Mouse (Mus musculus) kidney, embryonic 16.5 days (tissue): ENCODE measurements around the gene Hnrnpl. TPM values are rescaled to one million over a fixed set of nuclear protein-coding genes. Genes with fewer than 3 reads are reported as not detected.

Experiments
- ATAC-seq: fragments of 200-750 bp; cut with Nextera tagmentation; 2 replicates; pipeline ENCODE4 v1.8.0; 2017; ENCODE audit warnings: moderate TSS enrichment; ENCODE audit not compliant: low FRiP score, low TSS enrichment
- H3K27ac ChIP-seq: fragments of 300-500 bp; sonication (generic); 2 replicates; pipeline ENCODE4 v1.5.1; 2014; ENCODE audit warnings: low read length
- H3K27me3 ChIP-seq: fragments of 300-500 bp; sonication (generic); 2 replicates; pipeline ENCODE4 v1.6.1; 2014; ENCODE audit warnings: low read length, control low read depth, mixed read lengths; ENCODE audit not compliant: insufficient read depth
- H3K36me3 ChIP-seq: fragments of 300-500 bp; sonication (generic); 2 replicates; pipeline ENCODE4 v1.6.1; 2014; ENCODE audit warnings: low read length, control low read depth, mixed read lengths; ENCODE audit not compliant: insufficient read depth
- H3K4me1 ChIP-seq: fragments of 300-500 bp; sonication (generic); 2 replicates; pipeline ENCODE4 v1.6.1; 2014; ENCODE audit warnings: low read length, control low read depth, mixed read lengths; ENCODE audit not compliant: insufficient read depth
- H3K4me2 ChIP-seq: fragments of 300-500 bp; sonication (generic); replicated peaks from 2 replicates; pipeline ENCODE4 v1.6.1; 2014; ENCODE audit warnings: low read depth, low read length
- H3K4me3 ChIP-seq: fragments of 300-500 bp; sonication (generic); 2 replicates; pipeline ENCODE4 v1.5.1; 2014; ENCODE audit warnings: mild to moderate bottlenecking, low read length
- H3K9ac ChIP-seq: fragments of 300-500 bp; sonication (generic); replicated peaks from 2 replicates; pipeline ENCODE4 v1.6.1; 2014; ENCODE audit warnings: low read length
- H3K9me3 ChIP-seq: fragments of 300-500 bp; sonication (generic); 2 replicates; pipeline ENCODE4 v1.6.1; 2016; ENCODE audit warnings: low read length, control low read depth
- WGBS: fragments of 180-500 bp; shearing (Covaris S2); extraction: QIAGEN DNeasy Blood & Tissue Kit; methylation state at CpG from one replicate; pipeline ENCODE4 v1.1.7; 2014; 5-methylcytosine and 5-hydroxymethylcytosine counted together
- polyA plus RNA-seq: library from polyadenylated mRNA; unstranded; fragments of >200 nt; fragmentation: Nextera tagmentation; extraction: Ambion mirVana; gene quantifications from 2 replicates; pipeline ENCODE4 v1.2.1, GENCODE M21; 2015

The Hnrnpl gene
- polyA plus RNA-seq, 1 experiment from 2014 or later: 204 TPM

DNA sequence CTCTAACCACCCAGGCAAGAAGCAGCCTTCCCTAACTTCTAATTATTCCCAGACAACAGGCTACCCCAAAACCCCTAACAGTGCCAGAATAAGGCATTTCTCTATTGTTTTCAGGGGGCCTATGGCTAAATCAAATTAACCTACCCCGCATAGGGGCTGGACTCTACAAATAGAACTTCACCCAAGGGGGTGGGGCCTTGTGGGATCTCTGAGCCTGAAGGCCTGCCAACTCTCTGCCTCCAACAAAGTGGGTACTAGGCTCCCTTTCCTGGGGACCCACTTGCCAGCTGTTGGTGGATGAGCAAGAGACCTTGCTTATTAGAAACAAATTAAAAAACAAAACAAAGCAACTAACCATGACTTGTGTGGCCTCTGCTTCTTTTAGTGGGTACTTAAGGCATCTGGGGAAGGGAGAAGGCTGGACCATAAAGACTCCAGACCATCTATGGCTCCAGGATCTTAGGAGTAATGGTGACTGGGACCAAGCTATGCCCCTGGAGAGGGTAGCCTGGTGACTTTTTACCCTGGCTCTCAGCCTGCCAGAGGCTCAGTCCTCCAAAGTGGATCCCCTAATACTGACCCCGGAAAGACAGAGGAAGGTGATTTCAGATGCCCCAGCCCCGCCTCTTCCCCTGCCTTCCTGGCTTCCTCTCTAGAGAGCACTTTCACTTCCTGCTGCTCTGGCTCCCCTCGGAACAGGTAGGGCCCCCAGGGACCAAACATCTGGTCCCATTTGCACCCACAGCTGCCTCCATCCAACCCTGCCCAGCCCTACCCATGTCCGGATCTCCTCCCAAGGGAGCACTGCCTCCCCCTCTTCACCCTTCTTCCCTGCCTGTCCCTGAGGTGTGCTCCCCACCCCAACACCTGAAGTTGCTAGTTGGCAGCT lies 19.8 kb upstream of the Hnrnpl start, which contains the start of gene Rinl:
Gene Rinl (plus strand): TSS at position 663 of the 889 bp plus-strand sequence.
- WGBS: 56% methylated on average over 5 of the region's 5 CpGs
- no peak within 1 kb of the TSS for H3K9ac ChIP-seq
- no peak within 1 kb of the TSS for H3K4me2 ChIP-seq
- no peaks in the 10 kb centered on the region for H3K9me3 ChIP-seq
- peak within 1 kb of the TSS; percentile 31; the same call in 1 of the 2 replicates for H3K27ac ChIP-seq
- peaks cover 8% of the 10 kb centered on the region for H3K4me1 ChIP-seq
- H3K36me3 ChIP-seq: peaks cover 5% of the 10 kb centered on the region; the same call in 1 of the 2 replicates
- ATAC-seq: no peak
- no peak within 1 kb of the TSS for H3K4me3 ChIP-seq
- H3K27me3 ChIP-seq: no peaks in the 10 kb centered on the region

DNA sequence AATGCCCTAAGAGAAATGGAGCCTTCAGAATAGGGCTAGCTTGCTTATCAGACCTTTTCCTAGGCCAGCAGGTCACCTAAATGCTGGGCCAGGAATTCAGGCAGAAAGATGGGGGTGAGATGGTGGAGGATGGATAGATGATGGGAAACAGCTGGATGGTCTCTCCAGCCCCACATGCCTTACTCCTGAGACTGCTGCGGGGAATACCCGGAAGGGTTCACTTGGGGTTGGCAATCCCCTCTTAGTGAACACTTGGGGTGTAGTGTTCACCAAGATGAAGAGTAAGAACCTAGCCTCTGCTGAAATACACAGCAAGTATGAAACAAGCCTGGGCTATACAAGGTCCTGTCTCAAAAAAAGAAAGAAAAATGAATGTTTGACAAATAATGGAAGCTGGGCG lies 19.1 kb upstream of the Hnrnpl start:
- H3K4me2 ChIP-seq: no peak overlapping the region
- H3K27ac ChIP-seq: peak overlapping the region; percentile 31; the same call in 1 of the 2 replicates
- no peak overlapping the region for H3K4me3 ChIP-seq
- H3K4me1 ChIP-seq: peaks cover 8% of the 10 kb centered on the region
- H3K36me3 ChIP-seq: peaks cover 5% of the 10 kb centered on the region; the same call in 1 of the 2 replicates
- no peak overlapping the region for H3K9ac ChIP-seq
- no peaks in the 10 kb centered on the region for H3K9me3 ChIP-seq
- H3K27me3 ChIP-seq: no peaks in the 10 kb centered on the region
- WGBS: 49% methylated on average over 3 of the region's 3 CpGs
- no peak for ATAC-seq

DNA sequence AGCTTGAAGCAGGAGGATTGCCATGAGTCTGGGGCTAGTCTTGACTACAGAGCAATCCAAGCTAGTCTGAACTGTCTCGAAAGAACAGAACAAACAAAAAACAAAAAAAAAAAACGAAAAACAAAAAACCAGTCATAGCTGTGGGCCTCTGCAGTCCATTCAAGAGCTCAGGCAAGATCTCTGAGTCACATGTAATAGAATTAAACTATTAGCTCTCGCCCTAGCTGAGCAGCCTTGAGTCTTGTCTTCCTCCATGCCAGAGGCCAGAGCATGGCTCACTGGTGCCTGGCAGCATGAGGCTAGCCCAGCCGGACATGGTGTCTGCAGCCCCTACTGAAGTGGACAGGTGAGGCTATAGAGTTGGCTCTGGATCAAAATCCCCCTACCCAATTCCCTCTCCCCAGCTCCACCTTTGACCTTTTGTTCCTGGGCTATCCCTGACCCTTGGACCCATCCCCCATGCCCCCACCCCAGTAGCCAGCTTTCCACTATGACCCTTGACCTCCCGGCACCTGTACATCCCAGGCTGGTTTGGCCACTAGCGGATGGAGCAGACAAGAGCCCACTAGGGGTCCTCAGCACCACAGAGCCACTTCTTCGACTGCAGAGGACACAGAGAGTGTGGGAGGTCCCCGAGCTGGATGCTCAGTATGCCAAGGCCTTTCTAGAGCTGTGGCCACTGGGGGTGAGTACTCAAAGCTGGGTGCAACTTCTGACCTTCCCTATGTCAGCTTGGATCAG lies 18.1 kb upstream of the Hnrnpl start:
- no peak overlapping the region for H3K4me2 ChIP-seq
- H3K27ac ChIP-seq: 0 out of 2 replicates have a peak overlapping the region, but pooled peaks have one; percentile 11
- no peaks in the 10 kb centered on the region for H3K27me3 ChIP-seq
- H3K4me1 ChIP-seq: peaks cover 8% of the 10 kb centered on the region
- H3K36me3 ChIP-seq: peaks cover 5% of the 10 kb centered on the region; the same call in 1 of the 2 replicates
- no peaks in the 10 kb centered on the region for H3K9me3 ChIP-seq
- ATAC-seq: peak; percentile 52; the same call in 1 of the 2 replicates
- 55% methylated on average over 8 of the region's 8 CpGs for WGBS
- H3K4me3 ChIP-seq: no peak overlapping the region
- no peak overlapping the region for H3K9ac ChIP-seq

DNA sequence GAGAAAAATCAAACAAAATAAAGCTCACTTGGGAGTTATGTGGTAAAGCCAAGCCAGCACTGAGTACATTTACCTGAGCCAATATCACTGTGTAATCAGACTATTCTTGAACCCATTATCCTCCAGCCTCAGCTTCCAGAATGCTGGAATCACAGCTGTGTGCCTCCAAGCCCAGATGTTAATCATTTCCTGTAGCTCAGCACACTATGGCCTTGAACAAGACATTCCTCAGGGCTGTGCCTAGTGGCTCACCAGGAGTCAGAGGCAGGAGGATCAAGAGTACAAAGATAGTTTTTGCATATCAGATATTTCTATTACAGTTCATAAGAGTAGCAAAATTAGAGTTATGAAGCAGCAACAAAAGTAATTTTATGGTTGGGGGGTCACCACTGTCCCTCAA lies 16.6 kb upstream of the Hnrnpl start:
- H3K9ac ChIP-seq: no peak overlapping the region
- ATAC-seq: no peak

DNA sequence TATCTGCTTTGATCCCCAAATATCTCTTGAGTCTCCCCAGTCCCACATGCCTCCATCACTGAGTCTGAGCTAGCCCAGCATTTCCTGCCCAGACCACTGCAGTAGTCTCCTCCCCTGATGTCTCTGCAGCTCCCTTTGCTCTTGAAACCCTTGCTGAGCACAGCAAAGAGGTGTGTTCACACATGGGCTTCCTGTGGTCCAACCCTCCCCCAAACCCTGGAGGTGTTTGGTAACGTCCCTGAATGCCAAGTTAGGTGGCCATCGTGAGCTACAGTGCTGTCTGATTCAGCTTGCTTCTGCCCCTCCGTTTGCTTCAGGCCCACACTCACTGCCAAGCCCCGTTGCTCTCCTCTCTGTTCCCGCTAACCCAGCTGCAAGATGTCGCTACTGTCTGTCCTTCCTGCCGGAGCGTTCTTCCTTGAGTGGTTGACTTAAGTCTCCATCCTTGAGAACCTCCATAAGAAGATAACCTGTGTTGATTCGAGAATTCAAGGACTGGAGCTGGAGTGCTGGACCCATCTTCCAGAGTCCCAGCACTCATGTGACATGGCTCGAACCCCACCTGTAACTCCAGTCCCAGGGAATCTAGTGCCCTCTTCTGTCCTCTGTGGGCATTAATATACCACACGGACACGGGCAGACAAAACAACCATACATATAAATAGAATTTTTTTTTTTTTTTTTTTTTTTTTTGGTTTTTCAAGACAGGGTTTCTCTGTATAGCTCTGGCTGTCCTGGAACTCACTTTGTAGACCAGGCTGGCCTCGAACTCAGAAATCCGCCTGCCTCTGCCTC lies 15.8 kb upstream of the Hnrnpl start:
- 75% methylated on average over 13 of the region's 14 CpGs for WGBS
- no peak for ATAC-seq
- Histone ChIP-seq H3K36me3 (no peaks in the 10 kb centered on the region), H3K4me2 (no peak overlapping the region), H3K4me1 (peaks cover 18% of the 10 kb centered on the region), H3K9me3 (no peaks in the 10 kb centered on the region), H3K27me3 (no peaks in the 10 kb centered on the region), H3K4me3 (no peak overlapping the region), H3K9ac (no peak overlapping the region), H3K27ac (no peak overlapping the region)

More for the DNA sequence above, 16.6 kb upstream of the Hnrnpl start:
- no peak overlapping the region for H3K4me3 ChIP-seq
- peaks cover 14% of the 10 kb centered on the region for H3K4me1 ChIP-seq
- H3K27ac ChIP-seq: no peak overlapping the region
- no peak overlapping the region for H3K4me2 ChIP-seq
- H3K9me3 ChIP-seq: no peaks in the 10 kb centered on the region
- H3K27me3 ChIP-seq: no peaks in the 10 kb centered on the region
- no peaks in the 10 kb centered on the region for H3K36me3 ChIP-seq

DNA sequence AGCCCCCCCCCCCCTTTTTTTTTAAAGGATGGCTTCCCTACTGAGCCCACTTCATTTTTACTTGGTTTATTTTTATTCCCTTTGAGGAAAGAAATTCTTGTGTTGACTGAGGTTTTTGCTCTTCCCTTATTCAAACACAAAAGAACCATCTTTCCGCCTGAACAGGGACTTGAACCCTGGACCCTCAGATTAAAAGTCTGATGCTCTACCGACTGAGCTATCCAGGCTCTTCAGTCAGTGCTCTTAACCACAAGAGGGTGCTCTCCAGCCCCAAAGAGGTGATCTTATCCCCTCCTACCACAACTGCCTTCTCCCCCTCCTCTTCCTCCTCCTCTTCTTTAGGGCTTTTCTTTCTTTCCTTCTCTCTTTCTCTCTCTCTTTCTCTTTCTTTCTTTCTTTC lies 14.5 kb upstream of the Hnrnpl start:
- ATAC-seq: no peak
- H3K9me3 ChIP-seq: no peaks in the 10 kb centered on the region
- 34% methylated on average over 2 of the region's 2 CpGs for WGBS
- H3K27me3 ChIP-seq: no peaks in the 10 kb centered on the region
- no peak overlapping the region for H3K4me3 ChIP-seq
- H3K36me3 ChIP-seq: no peaks in the 10 kb centered on the region
- no peak overlapping the region for H3K27ac ChIP-seq
- H3K9ac ChIP-seq: no peak overlapping the region
- H3K4me2 ChIP-seq: no peak overlapping the region
- peaks cover 16% of the 10 kb centered on the region for H3K4me1 ChIP-seq

DNA sequence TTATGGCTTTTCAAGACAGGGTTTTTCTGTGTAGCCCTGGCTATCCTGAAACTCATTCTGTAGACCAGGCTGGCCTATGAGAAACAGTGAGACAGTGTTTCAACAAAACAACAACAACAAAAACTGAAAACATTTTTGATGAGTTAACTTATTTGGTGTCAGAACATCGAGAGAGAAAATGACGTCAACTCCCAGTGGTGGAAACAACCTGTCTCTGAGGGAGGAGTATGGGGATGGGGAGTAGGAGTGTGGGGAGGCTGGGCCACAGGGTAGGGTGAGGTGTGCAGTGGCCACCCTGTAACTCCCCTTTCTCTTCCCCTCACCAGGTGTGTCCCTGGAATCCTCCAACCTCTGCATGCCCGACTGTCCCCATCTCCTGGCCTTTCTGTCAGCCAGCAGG lies 13.8 kb upstream of the Hnrnpl start:
- Histone ChIP-seq H3K4me2 (no peak overlapping the region), H3K9me3 (no peaks in the 10 kb centered on the region), H3K27ac (no peak overlapping the region), H3K4me1 (peaks cover 10% of the 10 kb centered on the region), H3K36me3 (no peaks in the 10 kb centered on the region), H3K9ac (no peak overlapping the region), H3K27me3 (no peaks in the 10 kb centered on the region), H3K4me3 (no peak overlapping the region)
- 81% methylated on average over 3 of the region's 3 CpGs for WGBS
- no peak for ATAC-seq

DNA sequence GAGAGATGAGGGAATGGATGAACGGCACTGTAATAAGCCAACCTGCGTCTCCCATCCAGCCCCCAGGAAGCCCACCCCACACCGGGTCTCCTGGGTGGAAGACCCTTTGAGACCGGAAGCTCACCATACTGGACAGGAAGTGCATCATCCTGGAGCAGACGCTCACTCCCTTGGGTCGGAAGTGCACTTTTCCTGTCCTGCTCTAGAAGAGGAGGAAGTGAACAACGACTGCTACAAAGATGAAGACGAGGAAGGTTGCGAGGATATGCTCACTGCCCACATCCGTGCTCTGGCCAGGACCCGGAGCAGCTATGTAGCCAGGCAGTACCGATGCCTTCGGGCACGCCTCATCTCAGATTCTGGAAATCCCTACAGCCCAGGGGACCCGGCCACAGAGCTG lies 12.5 kb upstream of the Hnrnpl start:
- Histone ChIP-seq H3K4me3 (peak overlapping the region; percentile 35), H3K36me3 (no peaks in the 10 kb centered on the region), H3K9me3 (no peaks in the 10 kb centered on the region), H3K27me3 (no peaks in the 10 kb centered on the region), H3K27ac (peak overlapping the region; percentile 64), H3K9ac (peak overlapping the region; percentile 69), H3K4me2 (peak overlapping the region; percentile 53), H3K4me1 (peaks cover 10% of the 10 kb centered on the region)
- no peak for ATAC-seq
- WGBS: 67% methylated on average over 15 of the region's 15 CpGs

DNA sequence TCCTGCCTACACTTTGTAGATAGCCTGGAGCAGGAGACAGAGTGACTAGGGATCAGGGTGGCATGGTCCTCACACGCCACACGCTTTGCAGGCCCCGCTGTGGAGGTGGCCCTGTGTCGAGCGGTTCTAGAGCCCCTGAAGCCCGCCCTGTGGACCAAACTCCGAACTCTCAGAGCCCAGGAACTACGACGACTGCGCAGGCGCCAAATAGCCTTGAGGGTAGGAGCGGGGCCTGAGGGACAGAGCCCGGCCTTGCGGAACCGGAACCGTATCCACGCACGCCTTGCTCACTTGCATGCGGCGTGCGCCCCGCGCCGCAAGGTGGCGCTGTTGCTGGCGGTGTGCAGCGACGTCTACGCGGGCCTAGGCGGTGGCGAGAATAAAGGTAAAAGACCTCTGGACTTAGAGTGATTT lies 11.8 kb upstream of the Hnrnpl start:
- 12% methylated on average over 32 of the region's 32 CpGs for WGBS

More for the DNA sequence above, 11.8 kb upstream of the Hnrnpl start:
- H3K9me3 ChIP-seq: no peaks in the 10 kb centered on the region
- H3K27ac ChIP-seq: peak overlapping the region; percentile 64
- H3K4me2 ChIP-seq: peak overlapping the region; percentile 53
- H3K27me3 ChIP-seq: no peaks in the 10 kb centered on the region
- peak overlapping the region; percentile 35 for H3K4me3 ChIP-seq
- H3K9ac ChIP-seq: peak overlapping the region; percentile 69
- H3K36me3 ChIP-seq: no peaks in the 10 kb centered on the region
- ATAC-seq: peak; percentile 85
- H3K4me1 ChIP-seq: peaks cover 16% of the 10 kb centered on the region
